Mouse (Mus musculus) stomach, embryonic 15.5 days (tissue): ENCODE measurements around the gene Nr2f6. TPM values are rescaled to one million over a fixed set of nuclear protein-coding genes. Genes with fewer than 3 reads are reported as not detected.

Experiments used
- ATAC-seq: fragments of 200-750 bp; cut with Nextera tagmentation; 2 replicates; pipeline ENCODE4 v1.8.0; 2017; ENCODE audit warnings: low read depth, moderate number of reproducible peaks, moderate TSS enrichment; ENCODE audit not compliant: insufficient read depth, low FRiP score
- H3K27ac ChIP-seq: fragments of 300-500 bp; sonication (generic); 2 replicates; pipeline ENCODE4 v1.5.1; 2015; ENCODE audit warnings: mild to moderate bottlenecking, inconsistent platforms
- H3K27me3 ChIP-seq: fragments of 300-500 bp; sonication (generic); replicated peaks from 2 replicates; pipeline ENCODE4 v1.6.1; 2015; ENCODE audit warnings: inconsistent platforms
- H3K36me3 ChIP-seq: fragments of 300-500 bp; sonication (generic); 2 replicates; pipeline ENCODE4 v1.6.1; 2015; ENCODE audit warnings: inconsistent platforms
- H3K4me1 ChIP-seq: fragments of 300-500 bp; sonication (generic); 2 replicates; pipeline ENCODE4 v1.6.1; 2015; ENCODE audit warnings: inconsistent platforms
- H3K4me2 ChIP-seq: fragments of 300-500 bp; sonication (generic); 2 replicates; pipeline ENCODE4 v1.6.1; 2015; ENCODE audit warnings: mild to moderate bottlenecking, inconsistent platforms
- H3K4me3 ChIP-seq: fragments of 300-500 bp; sonication (generic); replicated peaks from 2 replicates; pipeline ENCODE4 v1.5.1; 2015; ENCODE audit warnings: inconsistent platforms
- H3K9ac ChIP-seq: fragments of 300-500 bp; sonication (generic); 2 replicates; pipeline ENCODE4 v1.6.1; 2015; ENCODE audit warnings: inconsistent platforms
- H3K9me3 ChIP-seq: fragments of 300-500 bp; sonication (generic); 2 replicates; pipeline ENCODE4 v1.6.1; 2016; ENCODE audit warnings: inconsistent platforms
- WGBS: fragments of 180-500 bp; shearing (Covaris S2); methylation state at CpG from one replicate; pipeline ENCODE4 v1.1.7; 2015; 5-methylcytosine and 5-hydroxymethylcytosine counted together
- polyA plus RNA-seq: library from polyadenylated mRNA; unstranded; fragments of >200 nt; fragmentation: Nextera tagmentation; extraction: Ambion mirVana; gene quantifications from 2 replicates; pipeline ENCODE4 v1.2.1, GENCODE M21; 2015

Nr2f6 gene
- polyA plus RNA-seq, 1 experiment from 2014 or later, result 81.8 TPM

DNA sequence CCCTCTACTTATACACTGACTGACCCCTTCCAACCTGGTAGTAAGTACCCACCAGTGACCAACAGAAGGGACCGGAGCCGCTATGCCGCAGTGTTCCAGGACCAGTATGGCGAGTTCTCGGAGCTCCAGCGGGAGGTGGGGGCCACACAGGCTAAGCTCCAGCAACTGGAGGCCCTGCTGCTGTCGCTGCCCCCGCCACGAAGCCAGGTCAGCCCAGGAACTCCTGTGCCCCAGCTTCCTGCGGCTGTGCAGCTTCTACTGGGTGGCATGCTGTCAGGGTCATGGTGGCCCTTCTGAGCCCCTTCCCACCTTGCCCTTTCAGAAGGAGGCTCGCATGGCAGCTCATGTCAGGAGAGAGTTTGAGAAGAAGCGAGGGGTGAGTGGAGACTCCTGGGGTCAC lies 9.3 kb downstream of the Nr2f6 start:
- ATAC-seq, result no peak
- Histone ChIP-seq H3K9me3 (no peaks in the 10 kb centered on the region), H3K4me1 (peaks cover 32% of the 10 kb centered on the region), H3K4me2 (no peak overlapping the region), H3K36me3 (peaks cover 34% of the 10 kb centered on the region), H3K27me3 (no peaks in the 10 kb centered on the region), H3K27ac (no peak overlapping the region), H3K4me3 (no peak overlapping the region), H3K9ac (no peak overlapping the region)
- 88% methylated on average over 12 of the region's 12 CpGs for WGBS

GRCm38 (mm10) chr8:71371236-71371848 lies 10.4 kb downstream of the Nr2f6 start, which contains the start of gene Ocel1:
Gene Ocel1 (plus strand): TSS chr8:71371298.
- no peaks in the 10 kb centered on the region for H3K9me3 ChIP-seq
- H3K9ac ChIP-seq, result peak within 1 kb of the TSS; percentile 32; the same call in 1 of the 2 replicates
- H3K36me3 ChIP-seq, result peaks cover 34% of the 10 kb centered on the region
- H3K27me3 ChIP-seq, result no peaks in the 10 kb centered on the region
- H3K4me2 ChIP-seq, result peak within 1 kb of the TSS; percentile 58
- peak within 1 kb of the TSS; percentile 90 for H3K4me3 ChIP-seq
- WGBS, result under 1% methylated on average over 68 of the region's 68 CpGs
- H3K27ac ChIP-seq, result peak within 1 kb of the TSS; percentile 87
- peaks cover 25% of the 10 kb centered on the region for H3K4me1 ChIP-seq
- peak; percentile 89 for ATAC-seq

DNA sequence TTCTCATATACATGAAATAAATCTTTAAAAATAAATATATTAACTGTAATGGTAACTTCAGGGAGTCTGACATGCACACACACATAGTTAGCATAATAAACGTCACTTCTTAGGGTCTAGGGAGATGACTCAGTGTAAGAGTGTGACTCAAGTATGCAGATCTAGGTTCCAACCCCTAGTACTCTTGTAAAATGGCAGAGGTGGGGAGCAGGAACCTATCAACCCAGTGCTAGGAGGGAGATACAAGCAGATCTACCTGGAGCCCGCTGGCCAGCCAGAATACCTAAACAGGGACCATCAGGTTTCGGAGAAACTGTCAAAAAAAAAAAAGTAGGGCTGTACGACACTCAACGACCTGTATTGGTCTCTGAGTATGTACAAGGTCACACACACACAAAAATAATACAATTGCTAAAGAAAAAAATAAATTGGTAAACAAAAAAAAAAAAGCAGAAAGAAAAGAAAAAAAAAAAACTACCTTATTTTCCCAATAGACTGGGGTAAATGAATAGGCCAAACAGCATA lies 11.0 kb downstream of the Nr2f6 start:
- Histone ChIP-seq H3K27ac (0 out of 2 replicates have a peak overlapping the region, but pooled peaks have one; percentile 41), H3K9ac (no peak overlapping the region), H3K9me3 (no peaks in the 10 kb centered on the region), H3K4me3 (peak overlapping the region; percentile 90), H3K4me2 (peak overlapping the region; percentile 58), H3K27me3 (no peaks in the 10 kb centered on the region), H3K36me3 (peaks cover 34% of the 10 kb centered on the region), H3K4me1 (peaks cover 23% of the 10 kb centered on the region)
- 15% methylated on average over 5 of the region's 5 CpGs for WGBS
- ATAC-seq, result no peak

DNA sequence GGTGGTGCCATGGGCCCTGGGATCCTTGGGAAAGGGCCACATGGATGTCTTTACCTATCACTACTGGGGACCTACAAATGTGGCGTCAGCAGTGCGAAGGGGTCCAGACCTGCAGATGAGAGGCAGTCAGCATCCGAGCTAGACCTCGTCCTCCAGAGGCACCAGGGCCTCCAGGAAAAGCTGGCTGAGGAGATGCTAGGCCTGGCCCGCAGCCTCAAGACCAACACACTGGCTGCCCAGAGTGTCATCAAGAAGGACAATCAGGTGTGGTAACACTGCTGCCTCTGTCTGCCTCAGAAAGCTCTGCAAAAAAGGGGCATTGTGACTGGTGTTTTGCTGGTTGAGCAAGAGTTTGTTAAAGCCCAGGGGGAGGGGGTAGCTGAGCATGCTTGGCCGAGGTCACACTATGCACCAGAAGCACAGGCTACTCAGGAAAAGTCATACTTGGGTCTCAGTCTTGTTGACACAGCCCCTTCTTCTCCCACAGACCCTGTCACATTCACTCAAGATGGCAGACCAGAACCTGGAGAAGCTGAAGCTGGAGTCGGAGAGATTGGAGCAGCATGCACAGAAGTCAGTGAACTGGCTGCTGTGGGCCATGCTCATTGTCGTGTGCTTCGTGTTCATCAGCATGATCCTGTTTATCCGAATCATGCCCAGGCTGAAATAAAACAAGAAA lies 12.6 kb downstream of the Nr2f6 start:
- Histone ChIP-seq H3K4me1 (peaks cover 18% of the 10 kb centered on the region), H3K4me2 (no peak overlapping the region), H3K4me3 (no peak overlapping the region), H3K27me3 (no peaks in the 10 kb centered on the region), H3K27ac (no peak overlapping the region), H3K9me3 (no peaks in the 10 kb centered on the region), H3K36me3 (peaks cover 24% of the 10 kb centered on the region), H3K9ac (no peak overlapping the region)
- WGBS, result 92% methylated on average over 10 of the region's 10 CpGs
- ATAC-seq, result no peak

DNA sequence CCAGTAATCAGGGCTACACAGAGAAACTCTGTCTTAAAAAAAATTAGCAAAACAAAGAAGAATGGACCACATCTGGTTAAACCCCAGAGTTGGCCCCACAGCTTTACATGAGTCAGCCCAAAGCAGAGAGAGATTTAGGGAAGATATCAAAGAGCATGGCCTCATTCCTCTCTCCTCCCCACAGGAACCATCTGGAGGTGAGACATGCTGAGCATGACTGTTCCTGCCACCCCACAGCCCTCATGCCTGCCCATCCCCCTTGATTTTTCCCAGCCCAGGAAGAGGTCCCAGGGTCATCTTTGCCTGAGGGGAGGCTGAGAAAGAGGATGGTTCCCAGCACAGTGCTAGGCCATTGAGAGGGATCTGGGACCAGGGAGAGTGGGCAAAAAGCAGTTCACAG lies 13.4 kb downstream of the Nr2f6 start:
- ATAC-seq, result no peak
- Histone ChIP-seq H3K36me3 (peaks cover 18% of the 10 kb centered on the region), H3K9ac (no peak overlapping the region; the same call in 1 of the 2 replicates), H3K4me1 (peaks cover 18% of the 10 kb centered on the region), H3K27me3 (no peaks in the 10 kb centered on the region), H3K4me3 (peak overlapping the region; percentile 65; the same call in 1 of the 2 replicates), H3K27ac (no peak overlapping the region), H3K9me3 (no peaks in the 10 kb centered on the region), H3K4me2 (peak overlapping the region; percentile 87; the same call in 1 of the 2 replicates)

- ATAC-seq, result no peak
- peaks cover 18% of the 10 kb centered on the region for H3K4me1 ChIP-seq
- WGBS, result 36% methylated on average over 17 of the region's 17 CpGs
- peak overlapping the region; percentile 91 for H3K27ac ChIP-seq
- peak overlapping the region; percentile 46; the same call in 1 of the 2 replicates for H3K9ac ChIP-seq
- H3K36me3 ChIP-seq, result peaks cover 10% of the 10 kb centered on the region; the same call in 1 of the 2 replicates
- no peaks in the 10 kb centered on the region for H3K9me3 ChIP-seq
- no peaks in the 10 kb centered on the region for H3K27me3 ChIP-seq
- H3K4me3 ChIP-seq, result peak overlapping the region; percentile 65
- H3K4me2 ChIP-seq, result peak overlapping the region; percentile 87
Measured at GRCm38 (mm10) chr8:71367529-71368176, 14.1 kb downstream of the Nr2f6 start.

DNA sequence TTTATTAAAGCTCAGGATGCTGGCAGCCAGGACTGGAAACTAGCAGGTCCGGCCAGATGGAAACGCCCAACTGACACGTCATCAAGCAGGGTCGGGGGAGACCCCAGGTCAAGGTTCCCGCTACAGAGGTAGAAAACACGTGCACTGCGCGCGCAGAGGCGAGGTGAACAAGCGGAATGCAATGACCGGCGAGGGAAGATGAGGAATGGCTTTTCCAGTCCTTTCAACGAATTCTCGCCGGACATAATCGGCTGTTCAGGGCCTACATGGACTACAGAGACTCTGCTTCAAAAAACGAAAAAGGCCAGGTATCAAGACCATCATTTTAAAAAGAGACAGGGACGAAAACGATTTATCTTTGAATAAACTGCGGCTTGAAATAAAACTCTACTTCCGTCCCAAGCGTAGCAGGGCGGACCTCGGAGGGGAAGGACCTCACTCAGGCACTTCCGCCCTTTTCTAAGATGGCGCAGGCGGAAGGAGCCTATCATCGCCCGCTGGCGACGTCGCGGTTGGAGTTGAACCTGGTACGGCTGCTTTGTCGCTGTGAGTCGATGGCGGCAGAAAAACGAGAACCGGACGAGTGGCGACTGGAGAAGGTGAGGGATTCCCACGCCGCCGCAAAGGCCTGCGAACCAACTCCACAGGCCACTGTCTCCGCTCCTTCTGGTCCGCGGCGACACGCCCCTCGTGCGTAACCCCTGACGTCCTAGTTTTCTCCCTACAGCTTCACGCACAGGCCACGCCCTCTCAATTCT lies 14.8 kb downstream of the Nr2f6 start, which contains the start of gene Use1:
Use1 (plus strand) TSS at position 78 of the 758 bp plus-strand sequence.
- Histone ChIP-seq H3K4me2 (peak within 1 kb of the TSS; percentile 87), H3K9ac (peak within 1 kb of the TSS; percentile 46; the same call in 1 of the 2 replicates), H3K36me3 (peaks cover 8% of the 10 kb centered on the region; the same call in 1 of the 2 replicates), H3K4me1 (peaks cover 18% of the 10 kb centered on the region), H3K27ac (peak within 1 kb of the TSS; percentile 91), H3K27me3 (no peaks in the 10 kb centered on the region), H3K4me3 (peak within 1 kb of the TSS; percentile 65), H3K9me3 (no peaks in the 10 kb centered on the region)
- ATAC-seq, result peak; percentile 82
- WGBS, result under 1% methylated on average over 56 of the region's 56 CpGs

GRCm38 (mm10) chr8:71358026-71358425 lies 23.7 kb downstream of the Nr2f6 start:
- H3K9ac ChIP-seq, result no peak overlapping the region
- 77% methylated on average over 3 of the region's 3 CpGs for WGBS
- no peaks in the 10 kb centered on the region for H3K27me3 ChIP-seq
- H3K4me1 ChIP-seq, result no peaks in the 10 kb centered on the region
- H3K9me3 ChIP-seq, result no peaks in the 10 kb centered on the region
- H3K4me3 ChIP-seq, result no peak overlapping the region
- no peak for ATAC-seq
- no peak overlapping the region for H3K27ac ChIP-seq
- H3K4me2 ChIP-seq, result no peak overlapping the region
- H3K36me3 ChIP-seq, result peaks cover 48% of the 10 kb centered on the region

DNA sequence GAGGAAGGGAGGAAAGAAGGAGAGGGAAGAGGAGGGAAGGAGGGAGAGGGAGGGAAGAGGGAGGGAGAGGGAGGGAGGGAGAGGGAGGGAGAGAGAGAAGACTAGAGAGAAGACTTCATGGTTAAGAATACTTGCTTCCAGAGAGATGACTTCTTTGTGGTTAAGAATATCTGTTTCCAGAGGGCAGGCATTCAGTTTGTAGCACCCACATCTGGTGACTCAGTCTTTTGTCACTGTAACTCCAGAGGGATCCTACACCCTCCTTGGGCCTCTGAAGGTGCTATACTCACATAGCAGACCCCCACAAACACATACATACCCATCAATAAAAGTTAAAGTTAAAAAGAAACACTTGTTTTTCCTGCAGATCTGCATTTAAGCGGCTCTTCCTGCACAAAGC lies 30.2 kb downstream of the Nr2f6 start:
- no peak for ATAC-seq
- Histone ChIP-seq H3K4me3 (no peak overlapping the region), H3K4me1 (no peaks in the 10 kb centered on the region), H3K9me3 (no peaks in the 10 kb centered on the region), H3K36me3 (peaks cover 77% of the 10 kb centered on the region), H3K27ac (no peak overlapping the region), H3K9ac (no peak overlapping the region), H3K4me2 (no peak overlapping the region), H3K27me3 (no peaks in the 10 kb centered on the region)
- WGBS, result 94% methylated on average over 1 of the region's 1 CpGs

DNA sequence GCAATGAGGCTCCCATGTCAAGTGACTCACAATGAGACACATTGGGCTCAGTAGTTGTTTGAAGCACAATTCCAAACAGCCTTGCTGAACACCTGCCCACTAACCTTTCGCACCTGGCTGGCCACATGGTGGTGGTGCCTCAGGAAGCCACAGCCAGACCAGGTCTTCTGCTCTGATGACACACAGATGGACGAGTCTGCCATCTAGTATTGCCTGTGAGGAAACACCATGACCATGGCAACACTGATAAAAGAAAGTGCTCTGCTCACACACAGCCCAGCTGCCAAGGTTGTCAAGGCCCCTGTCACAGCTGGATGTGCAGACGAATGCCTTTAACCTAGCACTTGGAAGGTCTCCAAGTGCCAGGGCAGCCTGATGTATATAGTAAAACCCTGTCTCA lies 30.6 kb downstream of the Nr2f6 start:
- WGBS, result 74% methylated on average over 3 of the region's 3 CpGs
- no peak for ATAC-seq
- no peaks in the 10 kb centered on the region for H3K4me1 ChIP-seq
- peaks cover 76% of the 10 kb centered on the region for H3K36me3 ChIP-seq
- H3K4me3 ChIP-seq, result no peak overlapping the region
- H3K4me2 ChIP-seq, result no peak overlapping the region
- no peak overlapping the region for H3K9ac ChIP-seq
- no peak overlapping the region for H3K27ac ChIP-seq
- H3K9me3 ChIP-seq, result no peaks in the 10 kb centered on the region
- H3K27me3 ChIP-seq, result no peaks in the 10 kb centered on the region

GRCm38 (mm10) chr8:71346581-71346980 lies 35.2 kb downstream of the Nr2f6 start:
- Histone ChIP-seq H3K9ac (no peak overlapping the region), H3K4me3 (no peak overlapping the region), H3K27ac (no peak overlapping the region), H3K4me2 (no peak overlapping the region), H3K36me3 (peaks cover 65% of the 10 kb centered on the region), H3K4me1 (no peaks in the 10 kb centered on the region), H3K9me3 (no peaks in the 10 kb centered on the region), H3K27me3 (no peaks in the 10 kb centered on the region)
- 68% methylated on average over 1 of the region's 1 CpGs for WGBS
- no peak for ATAC-seq
